In the genomic region with DNA sequence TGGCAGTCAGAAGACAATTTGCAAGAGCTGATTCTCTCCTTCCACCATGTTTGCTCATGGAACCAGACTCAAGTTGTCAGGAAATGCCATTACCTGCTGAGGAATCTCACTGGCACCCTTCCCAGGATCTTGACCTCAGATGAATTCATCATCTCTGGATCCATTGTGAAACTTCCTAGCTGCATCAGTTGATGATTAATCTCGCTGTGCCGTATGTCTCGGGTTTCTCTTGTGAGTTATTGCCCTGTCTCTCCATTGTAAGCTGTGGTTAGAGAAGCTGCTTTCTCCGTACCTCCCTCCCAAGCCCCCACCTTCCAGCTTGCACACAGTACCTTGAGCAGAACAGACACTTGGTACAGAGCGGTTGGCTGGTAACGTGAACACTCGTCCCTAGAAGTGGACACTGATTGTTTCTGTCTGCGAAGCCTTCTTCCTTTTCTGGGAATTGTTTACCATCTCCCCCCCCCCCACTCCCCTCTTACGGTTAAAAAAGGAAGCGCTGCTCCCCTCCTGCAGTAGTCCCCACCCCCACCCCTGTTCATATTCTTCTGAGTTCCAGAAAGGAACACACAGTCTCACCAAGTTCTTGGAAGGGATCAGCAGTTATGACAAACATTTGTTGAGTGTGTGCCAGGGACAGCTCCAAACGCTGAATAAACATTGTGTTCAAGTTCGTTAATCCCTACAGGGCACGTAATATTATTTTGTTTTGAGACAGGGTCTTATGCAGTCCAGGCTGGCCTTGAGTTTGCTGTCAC, we compare ENCODE assay signal across 8 mouse cellular contexts. TPM values are rescaled to one million over a fixed set of nuclear protein-coding genes. Genes with fewer than 3 reads are reported as not detected.
DNase-seq lines count a peak whose midpoint lies in the region; ATAC-seq lines count a peak whose summit lies in the region.

No protein-coding gene starts in this region.

- no peaks in the 10 kb centered on the region for H3K27me3 ChIP-seq in embryonic facial prominence, embryonic 15.5 days
- H3K27me3 ChIP-seq in intestine, embryonic 15.5 days (replicated peaks) = no peaks in the 10 kb centered on the region
- no peaks in the 10 kb centered on the region for H3K27me3 ChIP-seq in lung, embryonic 16.5 days (ENCODE audit: control insufficient read depth, insufficient read depth, low read depth, low read length)
- H3K27me3 ChIP-seq in midbrain, embryonic 10.5 days (ENCODE audit: low read depth, poor library complexity, severe bottlenecking) = no peaks in the 10 kb centered on the region

- no peak overlapping the region for H3K9ac ChIP-seq in embryonic facial prominence, embryonic 15.5 days
- no peak overlapping the region for H3K9ac ChIP-seq in intestine, embryonic 15.5 days
- peak overlapping the region; percentile 57 for H3K9ac ChIP-seq in lung, embryonic 16.5 days (ENCODE audit: low read length)

- peak; percentile 51 for ATAC-seq in embryonic facial prominence, embryonic 15.5 days (ENCODE audit: insufficient number of reproducible peaks, low FRiP score, low TSS enrichment, low read depth)
- ATAC-seq in intestine, embryonic 15.5 days = peak; percentile 87
- peak; percentile 94 for ATAC-seq in lung, embryonic 16.5 days (ENCODE audit: low read depth)

- peak overlapping the region; percentile 17; the same call in 1 of the 2 replicates for H3K4me3 ChIP-seq in embryonic facial prominence, embryonic 15.5 days (replicated peaks)
- 0 out of 2 replicates have a peak overlapping the region, but pooled peaks have one; percentile 1 for H3K4me3 ChIP-seq in intestine, embryonic 15.5 days (replicated peaks)
- H3K4me3 ChIP-seq in lung, embryonic 16.5 days (ENCODE audit: low read length) = peak overlapping the region; percentile 41
- no peak overlapping the region for H3K4me3 ChIP-seq in midbrain, embryonic 10.5 days

- H3K36me3 ChIP-seq in embryonic facial prominence, embryonic 15.5 days = no peaks in the 10 kb centered on the region
- H3K36me3 ChIP-seq in intestine, embryonic 15.5 days = no peaks in the 10 kb centered on the region
- 0 out of 2 replicates have a peak, but pooled peaks cover 3% of the 10 kb centered on the region for H3K36me3 ChIP-seq in lung, embryonic 16.5 days (ENCODE audit: control insufficient read depth, insufficient read depth, low read length)
- H3K36me3 ChIP-seq in midbrain, embryonic 10.5 days = no peaks in the 10 kb centered on the region

- DNase-seq in ovary, adult 18-20 months (ENCODE audit: low spot score) = peak; percentile 43
- DNase-seq in ovary, postnatal 10 days (ENCODE audit: low spot score) = no peak
- no peak for DNase-seq in T-cell, adult 2 months (ENCODE audit: low spot score)
- no peak for DNase-seq in midbrain, embryonic 10.5 days (ENCODE audit: low spot score)
- no peak for DNase-seq in cerebellum, postnatal 4 days (ENCODE audit: low spot score in 2 of 2)

- no peaks in the 10 kb centered on the region for H3K9me3 ChIP-seq in embryonic facial prominence, embryonic 15.5 days (replicated peaks)
- no peaks in the 10 kb centered on the region for H3K9me3 ChIP-seq in intestine, embryonic 15.5 days
- peaks cover 3% of the 10 kb centered on the region for H3K9me3 ChIP-seq in lung, embryonic 16.5 days (ENCODE audit: control insufficient read depth, low read length)
- H3K9me3 ChIP-seq in midbrain, embryonic 10.5 days (replicated peaks) = no peaks in the 10 kb centered on the region; the same call in 1 of the 2 replicates

- peak overlapping the region; percentile 29 for H3K4me2 ChIP-seq in embryonic facial prominence, embryonic 15.5 days (replicated peaks)
- H3K4me2 ChIP-seq in intestine, embryonic 15.5 days (replicated peaks) = peak overlapping the region; percentile 42
- H3K4me2 ChIP-seq in lung, embryonic 16.5 days (ENCODE audit: low read depth, low read length) = peak overlapping the region; percentile 54

- peaks cover 15% of the 10 kb centered on the region for H3K4me1 ChIP-seq in embryonic facial prominence, embryonic 15.5 days
- H3K4me1 ChIP-seq in intestine, embryonic 15.5 days (replicated peaks) = peaks cover 17% of the 10 kb centered on the region
- peaks cover 8% of the 10 kb centered on the region; the same call in 1 of the 2 replicates for H3K4me1 ChIP-seq in lung, embryonic 16.5 days (replicated peaks; ENCODE audit: control insufficient read depth, insufficient read depth, low read length)
- peaks cover 13% of the 10 kb centered on the region for H3K4me1 ChIP-seq in midbrain, embryonic 10.5 days

- peak overlapping the region; percentile 81 for H3K27ac ChIP-seq in embryonic facial prominence, embryonic 15.5 days (replicated peaks)
- peak overlapping the region; percentile 90 for H3K27ac ChIP-seq in intestine, embryonic 15.5 days
- H3K27ac ChIP-seq in lung, embryonic 16.5 days (ENCODE audit: low read length) = peak overlapping the region; percentile 95
- no peak overlapping the region for H3K27ac ChIP-seq in midbrain, embryonic 10.5 days (replicated peaks)

- 20% methylated on average over 13 of the region's 13 CpGs for WGBS in embryonic facial prominence, embryonic 15.5 days
- WGBS in intestine, embryonic 15.5 days = 3% methylated on average over 13 of the region's 13 CpGs
- WGBS in lung, embryonic 16.5 days = 2% methylated on average over 13 of the region's 13 CpGs
- WGBS in midbrain, embryonic 10.5 days = 73% methylated on average over 13 of the region's 13 CpGs

RNA-seq across cellular contexts. Expression of a gene that starts 12.5 kb away (rescaled TPM):
- polyA plus RNA-seq in embryonic facial prominence, embryonic 15.5 days (2015; fragmentation: Nextera tagmentation; extraction: Ambion mirVana) = 1.9 TPM in 2 replicates
- 0.88 and 1.0 TPM in 2 replicates for polyA plus RNA-seq in intestine, embryonic 15.5 days (2015; fragmentation: Nextera tagmentation; extraction: Ambion mirVana)
- 1.2 and 1.6 TPM in 2 replicates for polyA plus RNA-seq in lung, embryonic 16.5 days (2015; fragmentation: Nextera tagmentation; extraction: Ambion mirVana)
- polyA plus RNA-seq in midbrain, embryonic 10.5 days (2016; fragmentation: Nextera tagmentation; extraction: Ambion mirVana) = 0.43 and 1.0 TPM in 2 replicates

RNA-seq across cellular contexts. Expression of a gene that starts 57.2 kb away (rescaled TPM):
- 30.1 and 33.6 TPM in 2 replicates for polyA plus RNA-seq in embryonic facial prominence, embryonic 15.5 days (2015; fragmentation: Nextera tagmentation; extraction: Ambion mirVana)
- polyA plus RNA-seq in intestine, embryonic 15.5 days (2015; fragmentation: Nextera tagmentation; extraction: Ambion mirVana) = 16.0 and 18.0 TPM in 2 replicates
- polyA plus RNA-seq in lung, embryonic 16.5 days (2015; fragmentation: Nextera tagmentation; extraction: Ambion mirVana) = 24.9 and 25.3 TPM in 2 replicates
- polyA plus RNA-seq in midbrain, embryonic 10.5 days (2016; fragmentation: Nextera tagmentation; extraction: Ambion mirVana) = 20.5 and 23.0 TPM in 2 replicates
